Mouse (Mus musculus): ENCODE results near the gene Slc46a2.

DNA sequence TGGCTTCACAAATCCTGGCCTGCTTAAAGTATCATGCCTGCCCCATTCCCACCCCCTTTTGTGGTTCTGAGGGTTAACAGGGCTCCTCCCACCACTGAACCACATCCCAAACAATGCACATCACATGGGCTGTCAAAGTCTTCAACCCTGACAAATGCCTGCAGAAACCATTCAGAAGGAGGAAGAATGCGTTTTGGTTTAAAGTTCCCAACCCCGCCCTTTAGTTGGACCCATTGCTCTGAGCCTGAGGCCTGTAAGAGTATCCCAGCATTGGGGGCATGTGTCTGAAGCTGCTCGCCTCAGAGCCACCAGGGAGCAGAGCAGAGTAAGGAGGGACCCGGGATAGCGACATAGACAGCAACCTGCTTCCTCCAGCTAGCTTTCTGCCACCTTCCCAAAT, 41.0 kb downstream of the Slc46a2 start:
- TF ChIP-seq CTCF (conservative IDR thresholded peaks at IDR 0.05; ENCODE audit: low read length), result 0 out of 2 replicates have a peak, but pooled peaks have one; percentile 9
- TF ChIP-seq POU5F1 (IDR thresholded peaks at IDR 0.05; ENCODE audit: borderline replicate concordance, low read length), result no peak
- no peak for TF ChIP-seq NANOG (IDR thresholded peaks at IDR 0.05; ENCODE audit: borderline replicate concordance, low read length)
